Mouse (Mus musculus) liver, embryonic 14.5 days (tissue): ENCODE results near the gene Frmpd4. TPM values are rescaled to one million over a fixed set of nuclear protein-coding genes. Genes with fewer than 3 reads are reported as not detected.

Experiments
- ATAC-seq: fragments of 200-750 bp; cut with Nextera tagmentation; 2 replicates; pipeline ENCODE4 v1.8.0; 2017; ENCODE audit warnings: moderate number of reproducible peaks, mild to moderate bottlenecking, moderate library complexity; ENCODE audit not compliant: insufficient read depth
- DNase-seq, 3 experiments: peaks; one replicate each; pipeline ENCODE4 v3.0.0-alpha.2; 2012 to 2013; ENCODE audit warnings: low read depth in 3 of 3, low spot score in 3 of 3
- H3K27ac ChIP-seq: fragments of 300-500 bp; sonication (generic); 2 replicates; pipeline ENCODE4 v1.5.1; 2014; ENCODE audit warnings: moderate library complexity, mild to moderate bottlenecking, control low read depth, inconsistent platforms
- H3K27me3 ChIP-seq: fragments of 300-500 bp; sonication (generic); 2 replicates; pipeline ENCODE4 v1.6.1; 2014; ENCODE audit warnings: mild to moderate bottlenecking, low read length, moderate library complexity; ENCODE audit not compliant: control insufficient read depth, insufficient read depth
- H3K36me3 ChIP-seq: fragments of 300-500 bp; sonication (generic); replicated peaks from 2 replicates; pipeline ENCODE4 v1.6.1; 2014; ENCODE audit warnings: low read depth; ENCODE audit not compliant: control insufficient read depth, insufficient read depth
- H3K4me1 ChIP-seq, 2 experiments: fragments of 200-500 bp in 1 of 2; fragments of 300-500 bp in 1 of 2; sonication (generic) in 1 of 2; replicated peaks; 2 replicates each; pipeline ENCODE4 v1.6.1; 2012 to 2014; ENCODE audit warnings: antibody characterized with exemption in 1 of 2, inconsistent platforms in 1 of 2, low read length in 1 of 2; ENCODE audit not compliant: control insufficient read depth in 2 of 2, insufficient read depth in 2 of 2
- H3K4me2 ChIP-seq: fragments of 300-500 bp; sonication (generic); 2 replicates; pipeline ENCODE4 v1.6.1; 2014; ENCODE audit warnings: low read depth, mild to moderate bottlenecking, control low read depth, moderate library complexity
- H3K4me3 ChIP-seq, 2 experiments: fragments of 200-500 bp in 1 of 2; fragments of 300-500 bp in 1 of 2; sonication (generic) in 1 of 2; 2 replicates each; pipeline ENCODE4 v1.5.1; 2012 to 2014; ENCODE audit warnings: low read depth in 2 of 2, low read length in 2 of 2, mild to moderate bottlenecking in 2 of 2, control low read depth in 1 of 2, inconsistent platforms in 1 of 2, moderate library complexity in 1 of 2; ENCODE audit not compliant: insufficient read depth in 1 of 2
- H3K9ac ChIP-seq: fragments of 300-500 bp; sonication (generic); replicated peaks from 2 replicates; pipeline ENCODE4 v1.6.1; 2014; ENCODE audit warnings: mild to moderate bottlenecking, control low read depth, moderate library complexity
- H3K9me3 ChIP-seq: fragments of 300-500 bp; sonication (generic); 2 replicates; pipeline ENCODE4 v1.6.1; 2016; ENCODE audit warnings: low read length, mixed read lengths; ENCODE audit not compliant: control insufficient read depth
- CTCF ChIP-seq: IDR thresholded peaks from 2 replicates; pipeline ENCODE4 v1.5.1; 2016; ENCODE audit warnings: antibody characterized with exemption, low read depth, control low read depth
- EP300 ChIP-seq: IDR thresholded peaks from 2 replicates; pipeline ENCODE4 v1.6.1; 2016; ENCODE audit warnings: antibody characterized with exemption, low read depth
- WGBS: fragments of 180-500 bp; shearing (Covaris S2); extraction: QIAGEN DNeasy Blood & Tissue Kit; methylation state at CpG from one replicate; pipeline ENCODE4 v1.1.7; 2014; ENCODE audit not compliant: insufficient replicate concordance; 5-methylcytosine and 5-hydroxymethylcytosine counted together
- polyA plus RNA-seq, 2 experiments: library from polyadenylated mRNA; depleted of rRNA in 1 of 2; stranded (reverse) in 1 of 2; unstranded in 1 of 2; fragments of >200 nt; fragmentation: Nextera tagmentation in 1 of 2; extraction: Ambion mirVana in 1 of 2; gene quantifications; 2 replicates each; pipeline versions ENCODE4 v1.2.1 to v1.2.3; 2012 to 2014

Gene Frmpd4
- polyA plus RNA-seq, 2 experiments = under 0.01 TPM; not detected in 1

GRCm38 (mm10) chrX:167719564-167719981 is 857.5 kb downstream of the Frmpd4 start:
- Histone ChIP-seq H3K4me3 (no peak overlapping the region), H3K27me3 (no peaks in the 10 kb centered on the region; the same call in 1 of the 2 replicates), H3K4me2 (no peak overlapping the region), H3K27ac (no peak overlapping the region), H3K9me3 (no peaks in the 10 kb centered on the region), H3K36me3 (no peaks in the 10 kb centered on the region), H3K9ac (no peak overlapping the region), H3K4me1 (no peaks in the 10 kb centered on the region)
- 50% methylated on average over 3 of the region's 3 CpGs for WGBS
- ATAC-seq (no peak), DNase-seq (no peak)
- TF ChIP-seq EP300 = no peak
- no peak for TF ChIP-seq CTCF

- Histone ChIP-seq H3K9ac (no peak overlapping the region), H3K36me3 (no peaks in the 10 kb centered on the region), H3K4me3 (no peak overlapping the region), H3K9me3 (no peaks in the 10 kb centered on the region), H3K27me3 (no peaks in the 10 kb centered on the region; the same call in 1 of the 2 replicates), H3K27ac (no peak overlapping the region), H3K4me2 (no peak overlapping the region), H3K4me1 (no peaks in the 10 kb centered on the region)
- 52% methylated on average over 1 of the region's 1 CpGs for WGBS
- no peak for ATAC-seq
- TF ChIP-seq EP300 = no peak
- no peak for TF ChIP-seq CTCF
- no peak for DNase-seq
These were observed 857.9 kb downstream of the Frmpd4 start for GRCm38 (mm10) chrX:167719092-167719491.

GRCm38 (mm10) chrX:167654806-167655495 is 922.1 kb downstream of the Frmpd4 start:
- Histone ChIP-seq H3K4me1 (no peaks in the 10 kb centered on the region), H3K27me3 (no peaks in the 10 kb centered on the region)
- no peak for DNase-seq

GRCm38 (mm10) chrX:167654249-167654648 is 922.8 kb downstream of the Frmpd4 start:
- no peak overlapping the region for H3K9ac ChIP-seq
- TF ChIP-seq EP300 (no peak), CTCF (no peak)
- no peak overlapping the region for H3K4me3 ChIP-seq
- DNase-seq (no peak), ATAC-seq (no peak)
- no peaks in the 10 kb centered on the region for H3K9me3 ChIP-seq
- no peaks in the 10 kb centered on the region for H3K27me3 ChIP-seq
- H3K4me2 ChIP-seq = no peak overlapping the region
- no peaks in the 10 kb centered on the region for H3K36me3 ChIP-seq
- H3K27ac ChIP-seq = no peak overlapping the region
- 83% methylated on average over 8 of the region's 8 CpGs for WGBS
- H3K4me1 ChIP-seq = no peaks in the 10 kb centered on the region

More at GRCm38 (mm10) chrX:167654806-167655495, 922.1 kb downstream of the Frmpd4 start:
- H3K9me3 ChIP-seq = no peaks in the 10 kb centered on the region
- no peak overlapping the region for H3K9ac ChIP-seq
- no peaks in the 10 kb centered on the region for H3K36me3 ChIP-seq
- WGBS = 48% methylated on average over 5 of the region's 5 CpGs
- H3K4me2 ChIP-seq = no peak overlapping the region
- no peak for ATAC-seq
- TF ChIP-seq EP300 (no peak), CTCF (no peak)
- no peak overlapping the region for H3K4me3 ChIP-seq
- no peak overlapping the region for H3K27ac ChIP-seq

GRCm38 (mm10) chrX:167597639-167598217 is 979.3 kb downstream of the Frmpd4 start:
- TF ChIP-seq EP300 (no peak), CTCF (no peak)
- DNase-seq (no peak), ATAC-seq (no peak)
- Histone ChIP-seq H3K4me1 (no peaks in the 10 kb centered on the region), H3K27ac (no peak overlapping the region), H3K9me3 (no peaks in the 10 kb centered on the region), H3K27me3 (no peaks in the 10 kb centered on the region), H3K36me3 (no peaks in the 10 kb centered on the region), H3K9ac (no peak overlapping the region), H3K4me2 (no peak overlapping the region), H3K4me3 (no peak overlapping the region)
